Mouse (Mus musculus) heart, embryonic 13.5 days (tissue): ENCODE results near the gene Hpcal1. TPM values are rescaled to one million over a fixed set of nuclear protein-coding genes. Genes with fewer than 3 reads are reported as not detected.

Source experiments
- ATAC-seq: fragments of 200-750 bp; cut with Nextera tagmentation; 2 replicates; pipeline ENCODE4 v1.8.0; 2017; ENCODE audit warnings: moderate TSS enrichment; ENCODE audit not compliant: insufficient number of reproducible peaks, low FRiP score, low TSS enrichment; ENCODE audit errors: extremely low read depth
- H3K27ac ChIP-seq: fragments of 300-500 bp; sonication (generic); replicated peaks from 2 replicates; pipeline ENCODE4 v1.5.1; 2015; ENCODE audit warnings: moderate library complexity, mild to moderate bottlenecking, inconsistent platforms
- H3K27me3 ChIP-seq: fragments of 300-500 bp; sonication (generic); replicated peaks from 2 replicates; pipeline ENCODE4 v1.6.1; 2015; ENCODE audit warnings: mild to moderate bottlenecking, inconsistent platforms
- H3K36me3 ChIP-seq: fragments of 300-500 bp; sonication (generic); 2 replicates; pipeline ENCODE4 v1.6.1; 2015; ENCODE audit warnings: mild to moderate bottlenecking, inconsistent platforms
- H3K4me1 ChIP-seq: fragments of 300-500 bp; sonication (generic); 2 replicates; pipeline ENCODE4 v1.6.1; 2015; ENCODE audit warnings: inconsistent platforms
- H3K4me2 ChIP-seq: fragments of 300-500 bp; sonication (generic); 2 replicates; pipeline ENCODE4 v1.6.1; 2015; ENCODE audit warnings: inconsistent platforms, mild to moderate bottlenecking, moderate library complexity
- H3K4me3 ChIP-seq: fragments of 300-500 bp; sonication (generic); 2 replicates; pipeline ENCODE4 v1.5.1; 2015; ENCODE audit warnings: moderate library complexity, mild to moderate bottlenecking, inconsistent platforms
- H3K9ac ChIP-seq: fragments of 300-500 bp; sonication (generic); 2 replicates; pipeline ENCODE4 v1.6.1; 2015; ENCODE audit warnings: inconsistent platforms, mild to moderate bottlenecking, moderate library complexity
- H3K9me3 ChIP-seq: fragments of 300-500 bp; sonication (generic); 2 replicates; pipeline ENCODE4 v1.6.1; 2016; ENCODE audit warnings: inconsistent platforms
- WGBS: fragments of 180-500 bp; shearing (Covaris S2); methylation state at CpG from one replicate; pipeline ENCODE4 v1.1.7; 2015; ENCODE audit warnings: mixed read lengths; 5-methylcytosine and 5-hydroxymethylcytosine counted together
- polyA plus RNA-seq: library from polyadenylated mRNA; unstranded; fragments of >200 nt; fragmentation: Nextera tagmentation; extraction: Ambion mirVana; gene quantifications from 2 replicates; pipeline ENCODE4 v1.2.1, GENCODE M21; 2015

The Hpcal1 gene
- polyA plus RNA-seq, 1 experiment from 2014 or later: 22.7 TPM

DNA sequence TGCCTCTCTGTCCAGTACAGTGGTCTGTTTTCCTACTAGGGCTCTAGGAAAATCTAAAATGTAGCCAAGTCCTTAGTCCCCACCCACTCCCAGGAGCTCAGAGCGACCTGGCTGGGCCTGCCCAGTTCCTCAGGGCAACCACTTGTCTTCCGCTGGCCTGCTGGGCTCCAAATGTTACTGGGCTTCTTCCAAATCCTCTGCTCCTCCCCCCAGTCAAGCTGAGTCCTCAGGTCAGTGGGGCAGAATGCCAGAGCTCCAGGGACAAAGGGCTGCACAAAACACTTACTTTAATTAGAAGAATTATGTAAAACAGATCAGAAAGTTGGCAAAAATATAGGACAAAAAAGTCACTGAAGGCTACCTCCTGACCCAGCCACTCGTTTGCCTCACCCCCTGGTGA, 56.1 kb downstream of the Hpcal1 start:
- H3K4me3 ChIP-seq: no peak overlapping the region
- H3K27ac ChIP-seq: peak overlapping the region; percentile 28; the same call in 1 of the 2 replicates
- peaks cover 64% of the 10 kb centered on the region for H3K4me1 ChIP-seq
- no peak for ATAC-seq
- no peaks in the 10 kb centered on the region for H3K9me3 ChIP-seq
- H3K36me3 ChIP-seq: no peaks in the 10 kb centered on the region
- H3K9ac ChIP-seq: no peak overlapping the region
- peaks cover 11% of the 10 kb centered on the region; the same call in 1 of the 2 replicates for H3K27me3 ChIP-seq
- no peak overlapping the region for H3K4me2 ChIP-seq
- 23% methylated on average over 3 of the region's 3 CpGs for WGBS

DNA sequence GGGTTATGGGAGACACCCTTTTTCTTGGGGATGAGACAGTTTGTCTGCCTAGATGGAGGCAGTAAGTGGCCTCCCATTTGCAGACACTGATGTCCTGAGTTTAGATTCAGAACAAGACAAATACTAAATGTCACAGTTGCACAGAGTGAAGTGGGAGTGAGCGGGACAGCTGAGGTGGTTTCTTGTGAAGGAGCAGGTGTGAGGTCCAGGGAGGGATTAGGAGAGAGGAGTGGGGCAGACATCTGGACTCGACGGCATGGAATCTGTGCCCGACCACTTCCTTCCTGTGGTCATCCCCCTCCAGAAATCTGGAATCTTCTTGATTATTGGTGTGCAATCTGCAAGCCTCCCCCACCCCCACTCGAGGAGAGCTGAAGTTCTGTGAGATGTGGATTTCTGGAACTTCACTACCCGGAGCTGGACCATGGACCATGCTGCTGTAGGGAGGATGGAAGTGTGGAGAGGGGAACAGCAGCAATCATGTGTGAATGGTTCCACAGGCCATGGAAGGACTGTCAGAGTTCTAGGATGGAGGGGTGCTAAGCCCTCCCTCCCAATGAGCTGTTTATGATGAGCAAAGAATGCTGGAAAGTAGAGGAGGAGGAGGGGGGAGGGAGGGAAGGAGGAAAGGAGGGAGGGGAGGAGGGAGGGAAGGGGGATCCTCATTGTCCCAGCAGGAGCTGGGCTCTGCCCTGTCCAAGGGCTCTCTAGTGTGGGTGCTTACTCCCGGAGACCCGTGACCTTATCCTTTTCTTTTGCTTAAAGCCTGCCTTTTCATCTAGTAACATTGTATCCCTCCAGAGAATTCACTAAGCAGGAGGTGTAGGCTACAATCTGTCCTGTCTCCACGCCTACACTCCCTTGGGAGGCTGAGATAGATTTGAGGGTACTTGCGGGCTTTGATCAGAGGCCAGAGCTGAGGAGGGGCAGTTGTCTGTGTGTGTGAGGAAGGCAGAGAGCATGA, 56.8 kb downstream of the Hpcal1 start:
- ATAC-seq: no peak
- peak overlapping the region; percentile 28; the same call in 1 of the 2 replicates for H3K27ac ChIP-seq
- H3K9me3 ChIP-seq: no peaks in the 10 kb centered on the region
- peaks cover 11% of the 10 kb centered on the region; the same call in 1 of the 2 replicates for H3K27me3 ChIP-seq
- H3K4me3 ChIP-seq: no peak overlapping the region
- 36% methylated on average over 10 of the region's 10 CpGs for WGBS
- no peak overlapping the region for H3K4me2 ChIP-seq
- no peak overlapping the region for H3K9ac ChIP-seq
- H3K4me1 ChIP-seq: peaks cover 57% of the 10 kb centered on the region
- no peaks in the 10 kb centered on the region for H3K36me3 ChIP-seq

DNA sequence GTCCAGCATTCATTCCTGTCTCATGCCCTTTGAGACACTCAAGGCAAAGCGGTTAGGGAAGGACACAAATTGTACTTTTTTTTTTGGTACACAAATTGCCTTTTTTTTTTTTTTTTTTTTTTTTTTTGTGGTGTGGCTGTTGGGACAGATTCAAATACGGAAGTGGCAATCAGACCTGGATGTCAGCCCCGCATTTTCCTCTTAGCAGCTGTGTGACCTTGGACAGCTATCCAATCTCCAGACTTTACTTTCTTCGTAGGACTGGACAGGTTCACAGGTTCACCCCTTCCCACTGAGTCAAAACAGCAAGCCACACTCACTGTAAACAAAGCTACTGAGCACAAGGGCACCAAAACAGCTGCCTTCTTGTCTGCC, 57.5 kb downstream of the Hpcal1 start:
- no peak overlapping the region for H3K4me3 ChIP-seq
- H3K27ac ChIP-seq: no peak overlapping the region
- no peak for ATAC-seq
- peaks cover 11% of the 10 kb centered on the region; the same call in 1 of the 2 replicates for H3K27me3 ChIP-seq
- 36% methylated on average over 4 of the region's 4 CpGs for WGBS
- no peak overlapping the region for H3K9ac ChIP-seq
- peaks cover 50% of the 10 kb centered on the region for H3K4me1 ChIP-seq
- H3K4me2 ChIP-seq: no peak overlapping the region
- H3K36me3 ChIP-seq: no peaks in the 10 kb centered on the region
- no peaks in the 10 kb centered on the region for H3K9me3 ChIP-seq

DNA sequence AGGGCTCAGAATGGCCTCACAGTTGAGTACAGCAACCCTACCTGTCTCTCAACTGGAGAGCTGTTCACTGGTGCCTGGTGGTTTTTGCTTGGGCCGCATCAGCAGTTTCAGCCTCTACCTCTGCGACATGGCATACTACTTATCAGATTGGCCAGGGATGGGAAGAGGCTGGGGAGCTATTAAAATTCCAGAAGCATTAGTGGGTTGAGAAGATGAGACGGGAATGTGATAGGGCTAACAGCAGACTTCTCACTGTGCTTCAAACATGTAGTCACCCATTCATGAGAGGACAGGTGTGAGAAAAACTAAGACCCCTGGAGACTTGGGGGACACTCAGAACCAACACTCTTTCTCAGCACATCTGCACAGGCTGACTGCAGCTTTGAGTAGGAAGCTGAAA, 59.1 kb downstream of the Hpcal1 start:
- Histone ChIP-seq H3K4me1 (peaks cover 44% of the 10 kb centered on the region), H3K4me2 (no peak overlapping the region), H3K9ac (0 out of 2 replicates have a peak overlapping the region, but pooled peaks have one; percentile 37), H3K9me3 (no peaks in the 10 kb centered on the region), H3K4me3 (no peak overlapping the region), H3K27ac (peak overlapping the region; percentile 48), H3K36me3 (no peaks in the 10 kb centered on the region), H3K27me3 (peaks cover 7% of the 10 kb centered on the region; the same call in 1 of the 2 replicates)
- no peak for ATAC-seq
- 33% methylated on average over 3 of the region's 3 CpGs for WGBS

DNA sequence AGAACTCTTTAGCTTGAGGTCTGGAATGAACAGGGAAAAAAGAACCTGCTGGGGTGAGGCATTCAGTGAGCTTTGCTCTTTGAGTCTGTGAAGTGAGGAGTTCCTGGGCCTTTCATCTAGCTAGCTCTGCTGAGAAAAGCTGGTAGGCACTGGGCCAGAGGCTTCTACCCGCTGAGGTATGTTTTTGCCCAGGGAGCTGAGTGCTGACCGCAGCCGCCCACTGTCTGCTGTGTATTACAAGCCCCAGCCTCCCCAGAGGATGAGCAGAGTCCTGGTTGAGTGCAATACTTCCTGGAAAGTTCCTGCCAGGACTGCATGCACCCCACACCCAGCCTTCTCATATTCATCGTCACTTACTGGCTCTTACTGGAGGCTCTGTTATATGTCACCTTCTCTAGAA, 59.8 kb downstream of the Hpcal1 start:
- Histone ChIP-seq H3K9me3 (no peaks in the 10 kb centered on the region), H3K4me1 (peaks cover 44% of the 10 kb centered on the region), H3K27me3 (peaks cover under 1% of the 10 kb centered on the region; the same call in 1 of the 2 replicates), H3K27ac (peak overlapping the region; percentile 48), H3K4me2 (no peak overlapping the region), H3K36me3 (no peaks in the 10 kb centered on the region), H3K9ac (peak overlapping the region; percentile 37; the same call in 1 of the 2 replicates), H3K4me3 (no peak overlapping the region)
- WGBS: 24% methylated on average over 4 of the region's 4 CpGs
- 0 out of 2 replicates have a peak, but pooled peaks have one; percentile 20 for ATAC-seq

DNA sequence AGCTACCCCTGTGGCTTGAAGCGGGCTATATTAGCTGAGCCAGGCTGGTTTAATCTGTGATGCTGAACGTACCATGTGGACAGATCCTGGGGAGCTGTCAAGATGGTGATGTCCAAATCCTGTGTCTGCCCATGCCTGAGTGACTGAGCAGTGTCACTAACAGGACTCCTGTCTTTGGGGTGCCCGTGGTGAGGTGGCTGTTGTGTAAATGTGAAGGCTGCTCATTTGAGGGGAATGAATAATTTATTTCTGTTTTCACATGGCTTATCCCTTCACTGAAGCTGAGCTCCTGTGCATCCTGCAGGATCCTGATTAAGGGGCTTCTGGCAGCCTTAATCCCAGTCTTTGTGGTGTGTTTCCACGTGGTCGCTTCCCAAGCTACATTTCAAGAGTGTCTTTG, 62.2 kb downstream of the Hpcal1 start:
- H3K4me1 ChIP-seq: peaks cover 23% of the 10 kb centered on the region
- H3K27ac ChIP-seq: no peak overlapping the region
- H3K27me3 ChIP-seq: no peaks in the 10 kb centered on the region
- no peaks in the 10 kb centered on the region for H3K9me3 ChIP-seq
- H3K4me3 ChIP-seq: no peak overlapping the region
- no peak overlapping the region for H3K9ac ChIP-seq
- no peaks in the 10 kb centered on the region for H3K36me3 ChIP-seq
- WGBS: 47% methylated on average over 5 of the region's 5 CpGs
- no peak for ATAC-seq
- no peak overlapping the region for H3K4me2 ChIP-seq

DNA sequence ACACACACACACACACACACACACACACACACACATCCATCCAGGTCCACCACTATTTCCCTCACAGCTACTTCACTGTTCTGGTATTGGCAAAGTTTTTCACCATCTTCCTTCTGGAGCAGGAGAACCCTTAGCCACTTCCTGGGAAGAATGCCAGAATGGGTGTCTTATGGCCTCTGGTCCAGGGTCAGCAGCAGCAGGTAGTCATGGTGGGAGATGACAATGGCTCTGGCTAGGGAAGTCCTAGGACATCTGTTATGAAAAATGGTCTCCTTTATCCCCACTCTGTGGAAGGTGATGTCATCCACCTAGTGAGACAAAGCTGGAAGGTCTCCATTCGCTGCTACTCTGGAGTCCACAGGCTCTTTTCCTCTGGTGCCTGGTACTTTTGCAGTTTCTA, 64.1 kb downstream of the Hpcal1 start:
- H3K4me1 ChIP-seq: peaks cover 11% of the 10 kb centered on the region
- H3K27me3 ChIP-seq: no peaks in the 10 kb centered on the region
- ATAC-seq: no peak
- no peaks in the 10 kb centered on the region for H3K36me3 ChIP-seq
- WGBS: 79% methylated on average over 1 of the region's 1 CpGs
- H3K27ac ChIP-seq: no peak overlapping the region
- H3K4me3 ChIP-seq: no peak overlapping the region
- no peak overlapping the region for H3K4me2 ChIP-seq
- H3K9ac ChIP-seq: no peak overlapping the region
- no peaks in the 10 kb centered on the region for H3K9me3 ChIP-seq

DNA sequence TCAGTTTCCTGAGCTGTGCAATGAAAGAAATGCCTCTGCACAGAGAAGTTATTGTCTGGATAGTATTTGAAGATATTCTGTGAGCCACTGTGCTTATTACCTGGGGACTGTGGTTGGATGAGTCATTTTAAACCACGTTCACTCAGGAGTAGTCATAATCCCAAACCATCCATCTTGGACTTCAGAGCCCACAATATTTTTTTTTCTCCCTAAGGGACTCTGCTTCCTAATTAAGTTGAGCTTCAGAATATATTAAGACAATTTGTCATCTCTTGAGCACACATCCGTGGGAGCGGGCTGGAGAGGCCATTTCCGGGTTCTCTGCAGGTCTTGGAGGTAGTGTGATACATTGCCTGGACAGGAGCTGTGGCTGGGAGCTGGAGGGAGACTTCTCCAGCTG, 66.2 kb downstream of the Hpcal1 start:
- ATAC-seq: no peak
- WGBS: 86% methylated on average over 4 of the region's 4 CpGs
- H3K9me3 ChIP-seq: no peaks in the 10 kb centered on the region
- H3K4me1 ChIP-seq: no peaks in the 10 kb centered on the region
- no peaks in the 10 kb centered on the region for H3K36me3 ChIP-seq
- H3K4me3 ChIP-seq: no peak overlapping the region
- H3K27ac ChIP-seq: no peak overlapping the region
- H3K4me2 ChIP-seq: no peak overlapping the region
- H3K27me3 ChIP-seq: 0 out of 2 replicates have a peak, but pooled peaks cover 7% of the 10 kb centered on the region
- H3K9ac ChIP-seq: no peak overlapping the region

DNA sequence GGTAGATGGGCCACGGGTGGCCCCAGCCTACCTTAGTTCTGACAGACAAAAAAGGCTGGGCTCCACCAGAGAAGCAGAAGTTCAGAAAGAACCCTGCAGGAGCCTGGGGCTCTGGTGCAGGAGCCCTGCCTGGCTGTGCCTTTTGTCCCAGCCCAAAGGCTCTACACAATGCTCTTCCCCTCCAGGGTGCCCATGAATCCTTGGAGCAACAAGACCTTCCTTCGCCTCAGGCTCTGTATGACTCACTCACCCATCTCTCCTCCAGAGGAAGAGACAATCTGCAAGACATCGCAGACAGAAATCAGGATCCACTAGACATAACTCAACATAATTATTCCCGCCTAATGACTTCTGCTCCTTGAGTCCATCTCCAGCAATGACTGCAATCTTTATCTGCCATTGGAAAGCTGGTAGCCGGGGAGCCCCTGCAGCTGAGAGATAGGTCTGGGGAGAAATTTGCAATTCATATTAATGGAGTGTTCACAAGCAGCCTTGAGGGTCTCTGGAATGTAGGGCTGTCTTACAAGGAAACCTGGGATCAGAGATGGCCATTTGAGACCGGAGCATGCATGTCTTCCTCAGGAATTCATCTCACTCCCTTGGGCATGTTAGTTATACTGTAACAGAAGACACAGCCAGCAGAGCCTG, 71.8 kb downstream of the Hpcal1 start:
- H3K27me3 ChIP-seq: peaks cover 29% of the 10 kb centered on the region
- no peaks in the 10 kb centered on the region for H3K36me3 ChIP-seq
- H3K4me1 ChIP-seq: peaks cover 10% of the 10 kb centered on the region
- no peak overlapping the region for H3K27ac ChIP-seq
- 59% methylated on average over 6 of the region's 6 CpGs for WGBS
- no peaks in the 10 kb centered on the region for H3K9me3 ChIP-seq
- no peak overlapping the region for H3K4me3 ChIP-seq
- H3K4me2 ChIP-seq: no peak overlapping the region
- no peak for ATAC-seq
- H3K9ac ChIP-seq: no peak overlapping the region

DNA sequence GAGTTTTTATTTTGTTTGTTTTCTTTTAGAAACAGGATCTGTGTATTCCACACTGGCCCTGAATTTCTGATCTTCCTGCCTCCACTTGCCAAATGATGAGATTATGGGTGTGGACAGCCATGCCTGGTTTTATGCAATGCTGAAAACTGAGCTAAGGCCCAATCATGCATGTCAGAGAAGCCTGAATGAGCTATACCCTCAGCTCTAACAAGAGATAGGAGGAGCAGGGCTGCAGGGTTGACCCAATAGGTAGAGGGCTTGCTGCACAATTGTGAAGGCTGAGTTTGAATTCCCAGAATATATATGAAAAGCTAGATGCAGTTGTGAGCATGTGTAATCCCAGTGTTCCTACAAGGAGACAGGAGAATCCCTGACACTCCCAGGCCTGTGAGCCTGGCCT, 72.4 kb downstream of the Hpcal1 start:
- Histone ChIP-seq H3K9ac (no peak overlapping the region), H3K4me2 (no peak overlapping the region), H3K4me3 (no peak overlapping the region), H3K27ac (no peak overlapping the region), H3K4me1 (peaks cover 10% of the 10 kb centered on the region), H3K36me3 (no peaks in the 10 kb centered on the region), H3K9me3 (no peaks in the 10 kb centered on the region), H3K27me3 (peaks cover 29% of the 10 kb centered on the region)
- ATAC-seq: no peak

DNA sequence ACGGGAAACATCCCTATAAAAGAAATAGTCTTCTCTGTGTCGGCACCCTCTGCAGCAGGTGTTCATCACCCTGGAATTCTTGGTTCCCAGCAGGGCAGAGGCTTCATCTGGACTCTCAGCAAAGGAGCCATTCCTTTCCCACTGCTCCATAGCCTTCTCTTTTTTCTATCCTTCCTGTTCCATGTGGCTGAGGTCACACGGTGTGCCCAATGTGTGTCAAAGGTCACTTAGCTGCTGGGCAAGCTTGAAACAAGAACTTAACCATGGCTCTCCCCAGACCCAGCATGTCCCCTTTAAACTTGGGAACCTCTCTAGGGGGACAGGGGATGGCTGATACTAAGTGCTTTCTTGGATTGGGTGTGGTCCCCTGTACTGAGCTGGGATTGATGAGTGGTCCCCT, 73.3 kb downstream of the Hpcal1 start:
- H3K4me1 ChIP-seq: peaks cover 16% of the 10 kb centered on the region
- no peak overlapping the region for H3K27ac ChIP-seq
- no peak overlapping the region for H3K9ac ChIP-seq
- H3K27me3 ChIP-seq: peaks cover 29% of the 10 kb centered on the region
- WGBS: 74% methylated on average over 3 of the region's 3 CpGs
- no peaks in the 10 kb centered on the region for H3K9me3 ChIP-seq
- no peak overlapping the region for H3K4me3 ChIP-seq
- H3K36me3 ChIP-seq: no peaks in the 10 kb centered on the region
- H3K4me2 ChIP-seq: no peak overlapping the region
- no peak for ATAC-seq
